Mouse (Mus musculus) left cerebral cortex, adult 2 months (tissue): ENCODE results near the gene Abcc2. TPM values are rescaled to one million over a fixed set of nuclear protein-coding genes. Genes with fewer than 3 reads are reported as not detected.

Experiments
- DNase-seq, 2 experiments: peaks; one replicate each; pipeline ENCODE4 v3.0.0; 2021 to 2022; ENCODE audit warnings: low spot score in 2 of 2, mixed read lengths in 1 of 2; ENCODE audit errors: extremely low spot score in 1 of 2
- H3K27ac ChIP-seq: fragments of 200-600 bp; 2 replicates; pipeline ENCODE4 v1.8.1; 2022
- H3K4me3 ChIP-seq: fragments of 200-600 bp; 2 replicates; pipeline ENCODE4 v1.8.1; 2022
- CTCF ChIP-seq: fragments of 200-600 bp; IDR thresholded peaks from 2 replicates; pipeline ENCODE4 v1.8.1; 2022; ENCODE audit warnings: antibody characterized with exemption, mild to moderate bottlenecking, moderate library complexity
- intact Hi-C: fragments of 180-260 bp; cut with DNase I; formaldehyde crosslinking; loops from one replicate; pipeline ENCODE4 v1.15.1; 2025
- total RNA-seq, 2 experiments: library from RNA; stranded (reverse); gene quantifications; 2 replicates each; pipeline ENCODE4 v1.2.3; 2021

Abcc2 gene
- total RNA-seq, 2 experiments from 2014 or later, result 0.23 to 0.25 TPM

- no peak for TF ChIP-seq CTCF
- Histone ChIP-seq H3K4me3 (no peak overlapping the region), H3K27ac (no peak overlapping the region)
- intact Hi-C loops, result no loop called here
- no peak for DNase-seq
Observed at GRCm38 (mm10) chr19:43886371-43887099, 104.5 kb downstream of the Abcc2 start.

- intact Hi-C loops, result no loop called here
- no peak for TF ChIP-seq CTCF
- Histone ChIP-seq H3K4me3 (no peak overlapping the region), H3K27ac (no peak overlapping the region)
- DNase-seq, result no peak
Observed at GRCm38 (mm10) chr19:43887242-43887641, 105.2 kb downstream of the Abcc2 start.

- no peak for DNase-seq
- intact Hi-C loops, result no loop called here
- no peak overlapping the region for H3K4me3 ChIP-seq
- H3K27ac ChIP-seq, result no peak overlapping the region
- TF ChIP-seq CTCF, result no peak
Observed at GRCm38 (mm10) chr19:43887725-43888124, 105.7 kb downstream of the Abcc2 start.

Other genes with a start within 250 kb of the Abcc2 start
- gene Nkx2-3, start 169.9 kb upstream of the Abcc2 start, total RNA-seq, result not detected
- gene Slc25a28, start 107.3 kb upstream of the Abcc2 start, total RNA-seq, result 10 to 100 TPM; 43.3 to 46.3 TPM
- 10 to 100 TPM; 21.7 to 22.4 TPM for gene Entpd7, start 92.5 kb upstream of the Abcc2 start, total RNA-seq
- gene Cutc, start 29.2 kb upstream of the Abcc2 start, total RNA-seq, result 1 to 10 TPM; 6.1 to 6.9 TPM
- gene Cox15, start 29.2 kb upstream of the Abcc2 start, total RNA-seq, result 10 to 100 TPM; 13.9 to 15.5 TPM
- gene Dnmbp, start 158.0 kb downstream of the Abcc2 start, total RNA-seq, result 10 to 100 TPM; 13.8 to 14.1 TPM
- gene Cpn1, start 204.4 kb downstream of the Abcc2 start, total RNA-seq, result under 1 TPM; 0.16 TPM
- under 1 TPM; 0.19 to 0.25 TPM for gene Cyp2c23, start 247.0 kb downstream of the Abcc2 start, total RNA-seq